10 mouse cellular contexts compared by ENCODE assay signal in the genomic region with DNA sequence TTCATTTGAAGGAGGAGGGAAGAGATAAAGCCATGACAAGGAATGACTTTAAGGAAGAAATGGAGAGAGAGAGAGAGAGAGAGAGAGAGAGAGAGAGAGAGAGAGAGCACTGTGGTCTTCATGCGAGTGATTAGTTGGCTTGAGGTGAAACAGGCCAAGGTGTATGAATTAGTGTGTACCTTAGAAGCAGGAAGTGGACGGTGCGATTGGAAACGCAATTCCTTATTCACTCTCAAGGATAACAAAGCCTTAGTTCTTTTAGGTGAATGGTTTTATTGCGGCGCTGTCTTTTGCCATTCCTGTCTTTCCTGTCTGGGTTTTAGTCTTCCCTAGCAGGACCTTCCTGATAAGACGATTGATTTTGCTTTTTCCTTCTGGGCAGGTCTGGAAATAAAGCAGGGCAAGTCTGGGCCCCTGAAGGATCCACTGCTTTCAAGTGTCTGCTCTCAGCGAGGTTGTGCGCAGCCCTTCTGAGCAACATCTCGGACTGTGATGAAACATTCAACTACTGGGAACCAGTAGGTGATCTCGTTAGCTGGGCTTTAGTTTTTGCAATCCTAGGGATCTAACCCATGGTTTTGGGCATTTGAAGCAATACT. TPM values are rescaled to one million over a fixed set of nuclear protein-coding genes. Genes with fewer than 3 reads are reported as not detected.
DNase-seq lines count a peak whose midpoint lies in the region; ATAC-seq and TF ChIP-seq lines count a peak whose summit lies in the region.
"Had no signal": no experiment of that assay in that cellular context is flagged by ENCODE, and none has a peak within 500 bp of the region (broad histone marks: within the 10 kb centered on the region; RNA-seq: fewer than 3 reads in every experiment).

No protein-coding gene starts in this region.

- H3K36me3 ChIP-seq in lung, embryonic 15.5 days: peaks cover 32% of the 10 kb centered on the region
- peaks cover 49% of the 10 kb centered on the region for H3K36me3 ChIP-seq in forebrain, embryonic 10.5 days (replicated peaks)
- peaks cover 30% of the 10 kb centered on the region for H3K36me3 ChIP-seq in limb, embryonic 12.5 days
- peaks cover 21% of the 10 kb centered on the region for H3K36me3 ChIP-seq in small intestine, adult 2 months (ENCODE audit: control insufficient read depth, insufficient read depth, low read length)

- no peak for TF ChIP-seq CTCF in small intestine, adult 2 months (IDR thresholded peaks at IDR 0.05; ENCODE audit: extremely low read depth, insufficient read length, insufficient replicate concordance, low read depth, low read length)

- no peak for ATAC-seq in lung, embryonic 15.5 days (ENCODE audit: borderline replicate concordance, extremely low read depth, low FRiP score, low TSS enrichment)
- no peak for ATAC-seq in limb, embryonic 12.5 days (ENCODE audit: insufficient number of reproducible peaks, insufficient read depth, low FRiP score, low TSS enrichment, low read depth)
- ATAC-seq in monocyte, adult 5-6 weeks (replicated peaks; ENCODE audit: insufficient number of reproducible peaks, low FRiP score, low TSS enrichment, poor library complexity, severe bottlenecking): no peak

- H3K9me3 ChIP-seq in lung, embryonic 15.5 days: no peaks in the 10 kb centered on the region
- no peaks in the 10 kb centered on the region for H3K9me3 ChIP-seq in forebrain, embryonic 10.5 days
- H3K9me3 ChIP-seq in limb, embryonic 12.5 days: no peaks in the 10 kb centered on the region

- H3K4me2 ChIP-seq in lung, embryonic 15.5 days: peak overlapping the region; percentile 77
- H3K4me2 ChIP-seq in limb, embryonic 12.5 days: peak overlapping the region; percentile 69

- no peak for DNase-seq in lung, postnatal 14 days
- no peak for DNase-seq in forebrain, embryonic 10.5 days (ENCODE audit: extremely low spot score, low spot score)
- no peak for DNase-seq in frontal cortex, postnatal 25 days (ENCODE audit: low spot score in 2 of 2)
- DNase-seq in cerebellum, adult 9-10 months: no peak
- DNase-seq: adrenal gland, adult 8-10 months; kidney, adult 9 months had no signal

- no peak for TF ChIP-seq POLR2A in small intestine, adult 2 months (IDR thresholded peaks at IDR 0.05; ENCODE audit: low read depth, low read length)

- H3K4me3 ChIP-seq in lung, embryonic 15.5 days: peak overlapping the region; percentile 89
- H3K4me3 ChIP-seq in forebrain, embryonic 10.5 days: peak overlapping the region; percentile 91
- H3K4me3 ChIP-seq in limb, embryonic 12.5 days (replicated peaks): peak overlapping the region; percentile 93
- peak overlapping the region; percentile 99; the same call in 1 of the 2 replicates for H3K4me3 ChIP-seq in small intestine, adult 2 months (ENCODE audit: low read depth, low read length)

- H3K4me1 ChIP-seq in lung, embryonic 15.5 days: peaks cover 19% of the 10 kb centered on the region
- H3K4me1 ChIP-seq in forebrain, embryonic 10.5 days: peaks cover 26% of the 10 kb centered on the region
- H3K4me1 ChIP-seq in limb, embryonic 12.5 days (replicated peaks): peaks cover 11% of the 10 kb centered on the region
- H3K4me1 ChIP-seq in small intestine, adult 2 months (ENCODE audit: control insufficient read depth, insufficient read depth, insufficient read length, low read length): peaks cover 3% of the 10 kb centered on the region; the same call in 1 of the 2 replicates

- no peak overlapping the region for H3K27ac ChIP-seq in lung, embryonic 15.5 days
- H3K27ac ChIP-seq in forebrain, embryonic 10.5 days: no peak overlapping the region; the same call in 1 of the 2 replicates
- no peak overlapping the region; the same call in 1 of the 2 replicates for H3K27ac ChIP-seq in limb, embryonic 12.5 days
- peak overlapping the region; percentile 1 for H3K27ac ChIP-seq in small intestine, adult 2 months (ENCODE audit: insufficient read depth, low read depth, low read length)

- no peaks in the 10 kb centered on the region for H3K27me3 ChIP-seq in lung, embryonic 15.5 days
- H3K27me3 ChIP-seq in forebrain, embryonic 10.5 days (ENCODE audit: poor library complexity, severe bottlenecking): no peaks in the 10 kb centered on the region
- H3K27me3 ChIP-seq in limb, embryonic 12.5 days: no peaks in the 10 kb centered on the region
- no peaks in the 10 kb centered on the region for H3K27me3 ChIP-seq in small intestine, adult 2 months (ENCODE audit: control insufficient read depth, insufficient read depth, low read length)

- H3K9ac ChIP-seq in lung, embryonic 15.5 days: peak overlapping the region; percentile 89
- peak overlapping the region; percentile 90 for H3K9ac ChIP-seq in limb, embryonic 12.5 days (replicated peaks)

- 52% methylated on average over 11 of the region's 11 CpGs for WGBS in lung, embryonic 15.5 days
- WGBS in forebrain, embryonic 10.5 days: 73% methylated on average over 11 of the region's 11 CpGs
- WGBS in limb, embryonic 12.5 days: 52% methylated on average over 11 of the region's 11 CpGs
- WGBS in small intestine, adult 2 months: 35% methylated on average over 11 of the region's 11 CpGs

RNA-seq across cellular contexts. Expression of gene 1110032A03Rik, which starts 0.9 kb away (rescaled TPM):
- polyA plus RNA-seq in lung, embryonic 15.5 days (2015; fragmentation: Nextera tagmentation; extraction: Ambion mirVana): 31.7 and 35.8 TPM in 2 replicates
- 23.2 and 24.7 TPM in 2 replicates for polyA plus RNA-seq in forebrain, embryonic 10.5 days (2016; fragmentation: Nextera tagmentation; extraction: Ambion mirVana)
- polyA plus RNA-seq in limb, embryonic 12.5 days (2016; fragmentation: Nextera tagmentation; extraction: Ambion mirVana): 24.8 and 33.2 TPM in 2 replicates
- polyA plus RNA-seq in small intestine, adult 2 months (2012; rRNA removed): 12.6 and 20.7 TPM in 2 replicates
- 13.2 to 26.7 TPM (median 16.7 TPM) in 3 replicates for total RNA-seq in monocyte, adult 5-6 weeks (2017)

RNA-seq across cellular contexts. Expression of gene Alg9, which starts 1.4 kb away (rescaled TPM):
- polyA plus RNA-seq in lung, embryonic 15.5 days (2015; fragmentation: Nextera tagmentation; extraction: Ambion mirVana): 38.9 and 39.5 TPM in 2 replicates
- 35.0 and 36.9 TPM in 2 replicates for polyA plus RNA-seq in forebrain, embryonic 10.5 days (2016; fragmentation: Nextera tagmentation; extraction: Ambion mirVana)
- polyA plus RNA-seq in limb, embryonic 12.5 days (2016; fragmentation: Nextera tagmentation; extraction: Ambion mirVana): 39.0 and 41.9 TPM in 2 replicates
- polyA plus RNA-seq in small intestine, adult 2 months (2012; rRNA removed): 13.2 and 17.6 TPM in 2 replicates
- 10.3 to 16.5 TPM (median 11.1 TPM) in 3 replicates for total RNA-seq in monocyte, adult 5-6 weeks (2017)

RNA-seq across cellular contexts. Expression of gene Fdxacb1, which starts 8.2 kb away (rescaled TPM):
- polyA plus RNA-seq in lung, embryonic 15.5 days (2015; fragmentation: Nextera tagmentation; extraction: Ambion mirVana): 11.3 and 12.2 TPM in 2 replicates
- 12.2 and 14.5 TPM in 2 replicates for polyA plus RNA-seq in forebrain, embryonic 10.5 days (2016; fragmentation: Nextera tagmentation; extraction: Ambion mirVana)
- polyA plus RNA-seq in limb, embryonic 12.5 days (2016; fragmentation: Nextera tagmentation; extraction: Ambion mirVana): 10.9 and 11.3 TPM in 2 replicates
- polyA plus RNA-seq in small intestine, adult 2 months (2012; rRNA removed): 2.4 and 2.6 TPM in 2 replicates
- total RNA-seq in monocyte, adult 5-6 weeks (2017): 6.5 to 16.5 TPM (median 8.1 TPM) in 3 replicates

RNA-seq across cellular contexts. Expression of gene Hspb2, which starts 24.1 kb away (rescaled TPM):
- 14.5 and 16.4 TPM in 2 replicates for polyA plus RNA-seq in lung, embryonic 15.5 days (2015; fragmentation: Nextera tagmentation; extraction: Ambion mirVana)
- polyA plus RNA-seq in forebrain, embryonic 10.5 days (2016; fragmentation: Nextera tagmentation; extraction: Ambion mirVana): 0.69 and 1.1 TPM in 2 replicates
- 13.3 and 19.2 TPM in 2 replicates for polyA plus RNA-seq in limb, embryonic 12.5 days (2016; fragmentation: Nextera tagmentation; extraction: Ambion mirVana)
- polyA plus RNA-seq in small intestine, adult 2 months (2012; rRNA removed): 3.5 and 7.6 TPM in 2 replicates
- total RNA-seq in monocyte, adult 5-6 weeks (2017): not detected in 3 replicates

RNA-seq across cellular contexts. Expression of gene Cryab, which starts 25.1 kb away (rescaled TPM):
- 111 and 131 TPM in 2 replicates for polyA plus RNA-seq in lung, embryonic 15.5 days (2015; fragmentation: Nextera tagmentation; extraction: Ambion mirVana)
- 3.2 and 5.7 TPM in 2 replicates for polyA plus RNA-seq in forebrain, embryonic 10.5 days (2016; fragmentation: Nextera tagmentation; extraction: Ambion mirVana)
- polyA plus RNA-seq in limb, embryonic 12.5 days (2016; fragmentation: Nextera tagmentation; extraction: Ambion mirVana): 28.0 and 31.2 TPM in 2 replicates
- polyA plus RNA-seq in small intestine, adult 2 months (2012; rRNA removed): 16.7 and 23.1 TPM in 2 replicates
- total RNA-seq in monocyte, adult 5-6 weeks (2017): not detected in 3 replicates
